Mouse (Mus musculus) kidney, embryonic 14.5 days (tissue): ENCODE measurements around the gene Tbxas1. TPM values are rescaled to one million over a fixed set of nuclear protein-coding genes. Genes with fewer than 3 reads are reported as not detected.

Source experiments
- ATAC-seq: fragments of 200-750 bp; cut with Nextera tagmentation; 2 replicates; pipeline ENCODE4 v1.8.0; 2017; ENCODE audit warnings: moderate number of reproducible peaks, mild to moderate bottlenecking, moderate TSS enrichment, moderate library complexity; ENCODE audit not compliant: low FRiP score, low TSS enrichment
- H3K27ac ChIP-seq: fragments of 300-500 bp; sonication (generic); 2 replicates; pipeline ENCODE4 v1.5.1; 2014; ENCODE audit warnings: low read depth, mild to moderate bottlenecking, low read length, moderate library complexity, mixed read lengths
- H3K27me3 ChIP-seq: fragments of 300-500 bp; sonication (generic); 2 replicates; pipeline ENCODE4 v1.6.1; 2014; ENCODE audit warnings: mild to moderate bottlenecking, low read length; ENCODE audit not compliant: control insufficient read depth, insufficient read depth
- H3K36me3 ChIP-seq: fragments of 300-500 bp; sonication (generic); 2 replicates; pipeline ENCODE4 v1.6.1; 2014; ENCODE audit warnings: low read length, mixed read lengths; ENCODE audit not compliant: control insufficient read depth, insufficient read depth
- H3K4me1 ChIP-seq: fragments of 300-500 bp; sonication (generic); 2 replicates; pipeline ENCODE4 v1.6.1; 2014; ENCODE audit warnings: low read length, mixed read lengths; ENCODE audit not compliant: control insufficient read depth, insufficient read depth
- H3K4me2 ChIP-seq: fragments of 300-500 bp; sonication (generic); replicated peaks from 2 replicates; pipeline ENCODE4 v1.6.1; 2014; ENCODE audit warnings: low read depth, mild to moderate bottlenecking, low read length
- H3K4me3 ChIP-seq: fragments of 300-500 bp; sonication (generic); 2 replicates; pipeline ENCODE4 v1.5.1; 2014; ENCODE audit warnings: mild to moderate bottlenecking, low read length
- H3K9ac ChIP-seq: fragments of 300-500 bp; sonication (generic); 2 replicates; pipeline ENCODE4 v1.6.1; 2014; ENCODE audit warnings: low read depth, mild to moderate bottlenecking, low read length, moderate library complexity
- H3K9me3 ChIP-seq: fragments of 300-500 bp; sonication (generic); 2 replicates; pipeline ENCODE4 v1.6.1; 2016; ENCODE audit warnings: low read length; ENCODE audit not compliant: control insufficient read depth
- WGBS: fragments of 180-500 bp; shearing (Covaris S2); extraction: QIAGEN DNeasy Blood & Tissue Kit; methylation state at CpG from one replicate; pipeline ENCODE4 v1.1.7; 2014; 5-methylcytosine and 5-hydroxymethylcytosine counted together
- polyA plus RNA-seq: library from polyadenylated mRNA; unstranded; fragments of >200 nt; fragmentation: Nextera tagmentation; extraction: Ambion mirVana; gene quantifications from 2 replicates; pipeline ENCODE4 v1.2.1, GENCODE M21; 2014

Tbxas1 gene
- polyA plus RNA-seq, 1 experiment from 2014 or later, result 3.3 TPM

GRCm38 (mm10) chr6:38866761-38867160 lies 8.4 kb upstream of the Tbxas1 start:
- peaks cover 8% of the 10 kb centered on the region; the same call in 1 of the 2 replicates for H3K36me3 ChIP-seq
- H3K4me3 ChIP-seq, result no peak overlapping the region
- no peak overlapping the region for H3K9ac ChIP-seq
- H3K9me3 ChIP-seq, result no peaks in the 10 kb centered on the region
- ATAC-seq, result no peak
- no peak overlapping the region for H3K27ac ChIP-seq
- no peaks in the 10 kb centered on the region for H3K27me3 ChIP-seq
- H3K4me2 ChIP-seq, result no peak overlapping the region
- 51% methylated on average over 2 of the region's 2 CpGs for WGBS
- peaks cover 30% of the 10 kb centered on the region; the same call in 1 of the 2 replicates for H3K4me1 ChIP-seq

GRCm38 (mm10) chr6:38867291-38867690 lies 7.9 kb upstream of the Tbxas1 start:
- Histone ChIP-seq H3K27ac (no peak overlapping the region), H3K4me1 (peaks cover 30% of the 10 kb centered on the region; the same call in 1 of the 2 replicates), H3K4me2 (no peak overlapping the region), H3K4me3 (no peak overlapping the region), H3K36me3 (peaks cover 8% of the 10 kb centered on the region; the same call in 1 of the 2 replicates), H3K9me3 (no peaks in the 10 kb centered on the region), H3K27me3 (no peaks in the 10 kb centered on the region), H3K9ac (no peak overlapping the region)
- 24% methylated on average over 1 of the region's 1 CpGs for WGBS
- ATAC-seq, result no peak

- H3K9ac ChIP-seq, result no peak overlapping the region
- peaks cover 8% of the 10 kb centered on the region; the same call in 1 of the 2 replicates for H3K36me3 ChIP-seq
- no peak for ATAC-seq
- H3K4me3 ChIP-seq, result no peak overlapping the region
- H3K27ac ChIP-seq, result no peak overlapping the region
- H3K4me1 ChIP-seq, result peaks cover 37% of the 10 kb centered on the region; the same call in 1 of the 2 replicates
- WGBS, result 97% methylated on average over 1 of the region's 1 CpGs
- no peaks in the 10 kb centered on the region for H3K27me3 ChIP-seq
- H3K4me2 ChIP-seq, result no peak overlapping the region
- no peaks in the 10 kb centered on the region for H3K9me3 ChIP-seq
Measured at GRCm38 (mm10) chr6:38868974-38869373, 6.2 kb upstream of the Tbxas1 start.

DNA sequence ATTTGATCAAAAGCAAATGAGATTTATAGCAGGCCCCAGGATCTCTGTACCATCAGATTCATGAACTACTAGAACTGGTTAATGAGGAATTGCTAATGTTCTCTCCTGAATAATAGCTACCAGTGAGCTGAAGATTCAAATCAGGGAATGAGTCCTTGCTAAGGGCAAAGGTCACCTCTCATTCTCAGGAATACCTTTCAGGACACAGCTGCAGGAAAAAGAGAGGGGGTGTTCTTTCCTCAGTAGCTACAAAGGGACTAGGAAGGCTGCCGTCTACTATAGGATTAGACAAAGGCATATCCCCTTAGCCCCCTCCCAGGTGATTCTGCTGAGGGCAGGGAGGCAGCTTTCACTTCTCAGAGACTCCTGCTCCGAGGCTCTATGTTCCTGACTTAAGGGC lies 5.1 kb upstream of the Tbxas1 start:
- no peak for ATAC-seq
- H3K4me2 ChIP-seq, result no peak overlapping the region
- no peaks in the 10 kb centered on the region for H3K9me3 ChIP-seq
- no peak overlapping the region for H3K9ac ChIP-seq
- H3K4me1 ChIP-seq, result peaks cover 32% of the 10 kb centered on the region; the same call in 1 of the 2 replicates
- H3K27me3 ChIP-seq, result no peaks in the 10 kb centered on the region
- no peak overlapping the region for H3K4me3 ChIP-seq
- 61% methylated on average over 2 of the region's 2 CpGs for WGBS
- H3K36me3 ChIP-seq, result peaks cover 8% of the 10 kb centered on the region; the same call in 1 of the 2 replicates
- H3K27ac ChIP-seq, result no peak overlapping the region; the same call in 1 of the 2 replicates

DNA sequence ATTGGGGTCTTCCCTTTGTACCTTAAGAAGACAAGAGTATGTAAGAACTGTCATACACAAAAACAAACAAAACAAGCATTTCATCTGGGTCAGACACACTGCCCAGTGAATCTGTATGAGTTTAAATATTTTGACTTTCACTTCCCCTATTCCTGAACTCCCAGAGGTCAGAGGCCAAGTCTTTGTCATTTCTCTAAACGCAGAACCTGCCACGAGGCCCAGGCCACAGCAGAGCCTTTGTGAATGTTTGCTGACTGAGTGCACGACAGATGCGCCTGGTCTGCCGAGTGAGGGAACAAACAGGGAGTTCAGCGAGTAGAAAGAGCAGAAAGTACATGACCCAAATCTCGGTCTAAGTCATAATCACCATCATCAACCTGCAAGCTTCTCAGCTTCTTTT lies 4.2 kb upstream of the Tbxas1 start:
- no peak for ATAC-seq
- Histone ChIP-seq H3K9ac (no peak overlapping the region), H3K4me3 (no peak overlapping the region), H3K4me1 (peaks cover 24% of the 10 kb centered on the region; the same call in 1 of the 2 replicates), H3K9me3 (no peaks in the 10 kb centered on the region), H3K4me2 (no peak overlapping the region), H3K36me3 (peaks cover 8% of the 10 kb centered on the region; the same call in 1 of the 2 replicates), H3K27me3 (no peaks in the 10 kb centered on the region), H3K27ac (no peak overlapping the region)
- 50% methylated on average over 7 of the region's 7 CpGs for WGBS

DNA sequence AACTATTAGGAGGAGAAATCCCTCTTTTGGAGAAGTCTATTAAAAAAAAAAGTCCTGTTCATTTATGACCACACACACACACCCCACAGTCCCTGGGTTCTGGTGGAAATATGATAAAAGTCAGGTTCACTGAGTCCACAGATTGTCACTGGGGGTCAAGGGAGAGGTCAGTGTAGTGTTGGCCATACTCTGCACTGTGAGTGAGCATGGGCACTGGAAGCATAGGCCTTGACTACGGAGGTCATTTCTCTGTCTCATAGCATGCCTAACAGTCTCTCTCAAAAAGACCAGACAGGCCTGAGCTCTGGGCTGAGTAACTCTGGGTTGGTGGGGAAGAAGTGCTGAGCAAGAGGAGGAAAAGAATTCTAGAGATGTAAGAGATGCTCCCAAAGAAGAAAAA lies 1.9 kb upstream of the Tbxas1 start:
- Histone ChIP-seq H3K36me3 (peaks cover 8% of the 10 kb centered on the region; the same call in 1 of the 2 replicates), H3K9ac (peak overlapping the region; percentile 99), H3K4me2 (peak overlapping the region; percentile 69), H3K27me3 (no peaks in the 10 kb centered on the region), H3K27ac (no peak overlapping the region), H3K4me1 (peaks cover 22% of the 10 kb centered on the region), H3K4me3 (peak overlapping the region; percentile 99; the same call in 1 of the 2 replicates), H3K9me3 (no peaks in the 10 kb centered on the region)
- no peak for ATAC-seq
- WGBS, result 76% methylated on average over 1 of the region's 1 CpGs

DNA sequence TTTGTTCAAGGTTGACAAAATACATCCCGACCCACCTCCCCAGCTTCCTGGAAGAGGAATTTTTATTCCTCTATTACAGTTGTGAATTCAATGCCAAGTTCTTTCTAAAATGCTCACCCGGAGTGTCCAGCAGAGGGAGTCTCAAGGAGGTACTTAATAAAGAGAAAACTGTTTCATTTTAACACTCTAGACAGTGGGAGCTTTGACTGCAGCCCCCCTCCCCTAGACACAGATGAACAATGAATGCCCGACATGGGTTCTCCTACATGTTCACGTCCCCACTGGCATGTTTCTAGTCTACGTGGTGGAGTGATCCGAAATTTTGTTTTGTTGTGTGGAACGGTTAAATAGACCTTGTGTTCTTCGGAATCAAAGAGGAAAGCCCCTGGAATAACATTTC lies 1.2 kb upstream of the Tbxas1 start:
- no peak for ATAC-seq
- Histone ChIP-seq H3K4me3 (peak overlapping the region; percentile 99), H3K4me2 (peak overlapping the region; percentile 69), H3K36me3 (peaks cover 8% of the 10 kb centered on the region; the same call in 1 of the 2 replicates), H3K4me1 (peaks cover 22% of the 10 kb centered on the region), H3K9ac (peak overlapping the region; percentile 99), H3K27ac (peak overlapping the region; percentile 93; the same call in 1 of the 2 replicates), H3K9me3 (no peaks in the 10 kb centered on the region), H3K27me3 (no peaks in the 10 kb centered on the region; the same call in 1 of the 2 replicates)
- 13% methylated on average over 8 of the region's 8 CpGs for WGBS

- H3K4me3 ChIP-seq, result peak overlapping the region; percentile 99
- no peak for ATAC-seq
- peak overlapping the region; percentile 93 for H3K27ac ChIP-seq
- H3K4me1 ChIP-seq, result peaks cover 22% of the 10 kb centered on the region
- H3K27me3 ChIP-seq, result no peaks in the 10 kb centered on the region; the same call in 1 of the 2 replicates
- under 1% methylated on average over 23 of the region's 23 CpGs for WGBS
- peak overlapping the region; percentile 99 for H3K9ac ChIP-seq
- no peaks in the 10 kb centered on the region for H3K9me3 ChIP-seq
- peaks cover 8% of the 10 kb centered on the region; the same call in 1 of the 2 replicates for H3K36me3 ChIP-seq
- peak overlapping the region; percentile 69 for H3K4me2 ChIP-seq
Measured at GRCm38 (mm10) chr6:38874565-38875257, 493 bp upstream of the Tbxas1 start.
